Mouse (Mus musculus): ENCODE measurements around the gene Muc4. TPM values are rescaled to one million over a fixed set of nuclear protein-coding genes. Genes with fewer than 3 reads are reported as not detected.

Muc4 gene
- 0.21 and 0.51 TPM in 2 replicates for polyA plus RNA-seq (2015; fragmentation: Nextera tagmentation; extraction: Ambion mirVana)

- Histone ChIP-seq H3K4me2 (ENCODE audit: low read depth, low read length) (no peak within 1 kb of the TSS), H3K4me1 (ENCODE audit: control insufficient read depth, insufficient read depth, low read length) (no peaks in the 10 kb centered on the region), H3K9me3 (replicated peaks; ENCODE audit: control insufficient read depth, low read length) (0 out of 2 replicates have a peak, but pooled peaks cover 2% of the 10 kb centered on the region), H3K36me3 (ENCODE audit: control insufficient read depth, insufficient read depth) (no peaks in the 10 kb centered on the region), H3K9ac (ENCODE audit: low read length) (no peak within 1 kb of the TSS), H3K27ac (ENCODE audit: low read length) (no peak within 1 kb of the TSS), H3K27me3 (ENCODE audit: control insufficient read depth, insufficient read depth, low read length) (no peaks in the 10 kb centered on the region), H3K4me3 (ENCODE audit: low read length) (no peak within 1 kb of the TSS)
- ATAC-seq (replicated peaks; ENCODE audit: extremely low read depth, insufficient read depth, low FRiP score), result no peak
- 86% methylated on average over 2 of the region's 2 CpGs for WGBS
Observed at GRCm38 (mm10) chr16:32735586-32735985, at the start of gene Muc4. Gene Muc4 (plus strand): TSS chr16:32735886.

GRCm38 (mm10) chr16:32685998-32686397 lies 49.7 kb upstream of the Muc4 start:
- no peaks in the 10 kb centered on the region for H3K27me3 ChIP-seq (ENCODE audit: control insufficient read depth, insufficient read depth, low read length)
- H3K4me3 ChIP-seq (ENCODE audit: low read length), result no peak overlapping the region
- WGBS, result 60% methylated on average over 5 of the region's 5 CpGs
- H3K4me2 ChIP-seq (ENCODE audit: low read depth, low read length), result no peak overlapping the region
- no peak for ATAC-seq (replicated peaks; ENCODE audit: extremely low read depth, insufficient read depth, low FRiP score)
- H3K9me3 ChIP-seq (replicated peaks; ENCODE audit: control insufficient read depth, low read length), result no peaks in the 10 kb centered on the region
- no peak overlapping the region for H3K27ac ChIP-seq (ENCODE audit: low read length)
- no peak overlapping the region for H3K9ac ChIP-seq (ENCODE audit: low read length)
- H3K4me1 ChIP-seq (ENCODE audit: control insufficient read depth, insufficient read depth, low read length), result peaks cover 3% of the 10 kb centered on the region; the same call in 1 of the 2 replicates
- H3K36me3 ChIP-seq (ENCODE audit: control insufficient read depth, insufficient read depth), result 0 out of 2 replicates have a peak, but pooled peaks cover 2% of the 10 kb centered on the region

DNA sequence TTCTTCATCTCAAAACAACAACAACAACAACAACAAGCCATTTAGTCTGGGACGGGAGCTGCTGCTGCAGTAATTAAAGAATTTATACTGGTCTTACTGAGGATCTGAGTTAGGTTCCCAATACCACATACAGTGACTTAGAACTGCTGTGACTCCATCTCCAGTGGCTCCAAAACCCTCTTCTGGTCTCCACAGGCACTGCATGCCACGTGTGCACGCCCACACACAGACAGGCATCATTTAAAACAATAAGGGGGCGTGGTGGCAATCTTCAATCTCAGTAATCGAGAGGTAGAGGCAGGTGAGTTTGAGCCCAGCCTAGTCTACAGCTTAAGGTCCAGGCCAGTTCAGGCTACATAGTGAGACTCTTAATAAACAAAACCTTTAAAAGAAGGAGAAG lies 48.5 kb upstream of the Muc4 start:
- Histone ChIP-seq H3K27ac (ENCODE audit: low read length) (no peak overlapping the region), H3K4me1 (ENCODE audit: control insufficient read depth, insufficient read depth, low read length) (peaks cover 3% of the 10 kb centered on the region; the same call in 1 of the 2 replicates), H3K27me3 (ENCODE audit: control insufficient read depth, insufficient read depth, low read length) (no peaks in the 10 kb centered on the region), H3K4me3 (ENCODE audit: low read length) (no peak overlapping the region), H3K36me3 (ENCODE audit: control insufficient read depth, insufficient read depth) (no peaks in the 10 kb centered on the region), H3K9me3 (replicated peaks; ENCODE audit: control insufficient read depth, low read length) (no peaks in the 10 kb centered on the region), H3K4me2 (ENCODE audit: low read depth, low read length) (no peak overlapping the region), H3K9ac (ENCODE audit: low read length) (no peak overlapping the region)
- 75% methylated on average over 5 of the region's 5 CpGs for WGBS
- no peak for ATAC-seq (replicated peaks; ENCODE audit: extremely low read depth, insufficient read depth, low FRiP score)

DNA sequence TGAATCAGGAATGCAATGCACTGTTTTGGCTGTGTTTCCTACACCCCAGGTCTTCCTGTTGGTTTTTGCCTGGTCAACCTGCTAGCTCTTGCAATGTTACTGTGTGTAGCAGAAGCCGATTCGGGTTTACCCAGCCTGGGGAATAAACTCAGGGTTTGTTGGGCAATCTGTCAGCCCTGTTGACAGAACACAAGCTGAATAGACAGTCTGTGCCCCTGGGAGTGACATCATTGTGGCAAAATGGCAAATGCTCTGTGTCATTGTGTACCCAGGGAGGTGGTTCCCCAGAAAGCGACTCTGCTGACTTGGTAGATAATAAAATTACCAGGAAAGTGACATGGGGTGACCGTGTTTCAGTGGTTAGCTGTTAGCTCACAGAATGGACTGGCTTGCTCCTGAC lies 46.9 kb upstream of the Muc4 start:
- Histone ChIP-seq H3K4me1 (ENCODE audit: control insufficient read depth, insufficient read depth, low read length) (peaks cover 3% of the 10 kb centered on the region; the same call in 1 of the 2 replicates), H3K36me3 (ENCODE audit: control insufficient read depth, insufficient read depth) (no peaks in the 10 kb centered on the region), H3K9ac (ENCODE audit: low read length) (no peak overlapping the region), H3K9me3 (replicated peaks; ENCODE audit: control insufficient read depth, low read length) (no peaks in the 10 kb centered on the region), H3K27me3 (ENCODE audit: control insufficient read depth, insufficient read depth, low read length) (no peaks in the 10 kb centered on the region), H3K4me2 (ENCODE audit: low read depth, low read length) (no peak overlapping the region), H3K27ac (ENCODE audit: low read length) (no peak overlapping the region), H3K4me3 (ENCODE audit: low read length) (no peak overlapping the region)
- WGBS, result 55% methylated on average over 4 of the region's 4 CpGs
- ATAC-seq (replicated peaks; ENCODE audit: extremely low read depth, insufficient read depth, low FRiP score), result no peak

- WGBS, result 6% methylated on average over 9 of the region's 9 CpGs
- Histone ChIP-seq H3K27me3 (ENCODE audit: control insufficient read depth, insufficient read depth, low read length) (no peaks in the 10 kb centered on the region), H3K9ac (ENCODE audit: low read length) (peak overlapping the region; percentile 41), H3K9me3 (replicated peaks; ENCODE audit: control insufficient read depth, low read length) (no peaks in the 10 kb centered on the region), H3K4me3 (ENCODE audit: low read length) (no peak overlapping the region), H3K4me2 (ENCODE audit: low read depth, low read length) (no peak overlapping the region; the same call in 1 of the 2 replicates), H3K4me1 (ENCODE audit: control insufficient read depth, insufficient read depth, low read length) (peaks cover 3% of the 10 kb centered on the region; the same call in 1 of the 2 replicates), H3K36me3 (ENCODE audit: control insufficient read depth, insufficient read depth) (no peaks in the 10 kb centered on the region), H3K27ac (ENCODE audit: low read length) (no peak overlapping the region)
- ATAC-seq (replicated peaks; ENCODE audit: extremely low read depth, insufficient read depth, low FRiP score), result no peak; the same call in 1 of the 2 replicates
Observed at GRCm38 (mm10) chr16:32689501-32689900, 46.2 kb upstream of the Muc4 start.

DNA sequence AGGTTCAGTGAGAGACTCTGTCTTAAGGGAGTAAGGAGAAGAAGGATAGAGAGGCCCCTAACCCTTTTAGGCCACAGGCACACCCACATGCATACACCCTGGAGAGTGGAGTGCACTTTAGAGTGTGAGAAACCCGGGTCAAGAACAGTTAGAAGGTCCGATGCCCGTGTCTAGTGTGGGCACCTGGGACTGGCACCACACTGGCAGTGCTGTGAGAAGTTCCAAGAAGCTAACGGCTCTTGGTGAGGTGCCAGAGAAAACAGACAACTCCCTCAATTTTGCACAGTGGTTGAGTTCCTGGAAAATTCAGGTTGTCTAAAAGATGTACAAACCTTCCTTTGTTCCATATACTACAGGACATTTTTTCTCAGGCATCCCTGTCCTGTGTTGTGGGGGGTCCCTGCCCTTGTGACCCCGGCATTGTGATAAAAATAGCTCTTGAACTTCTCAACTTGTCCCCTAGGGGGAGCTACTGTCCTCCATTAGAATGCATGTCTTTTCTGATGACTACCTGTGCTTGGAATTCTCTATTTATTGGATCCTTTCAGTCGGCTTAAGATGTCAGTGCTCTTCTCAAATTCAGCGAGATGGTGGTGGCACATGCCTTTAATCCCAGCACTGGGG lies 38.7 kb upstream of the Muc4 start:
- Histone ChIP-seq H3K9ac (ENCODE audit: low read length) (no peak overlapping the region), H3K36me3 (ENCODE audit: control insufficient read depth, insufficient read depth) (no peaks in the 10 kb centered on the region), H3K4me2 (ENCODE audit: low read depth, low read length) (no peak overlapping the region), H3K9me3 (replicated peaks; ENCODE audit: control insufficient read depth, low read length) (no peaks in the 10 kb centered on the region), H3K4me3 (ENCODE audit: low read length) (no peak overlapping the region), H3K4me1 (ENCODE audit: control insufficient read depth, insufficient read depth, low read length) (peaks cover 9% of the 10 kb centered on the region), H3K27ac (ENCODE audit: low read length) (no peak overlapping the region), H3K27me3 (ENCODE audit: control insufficient read depth, insufficient read depth, low read length) (no peaks in the 10 kb centered on the region)
- no peak for ATAC-seq (replicated peaks; ENCODE audit: extremely low read depth, insufficient read depth, low FRiP score)
- 32% methylated on average over 7 of the region's 7 CpGs for WGBS

GRCm38 (mm10) chr16:32697665-32698446 lies 37.8 kb upstream of the Muc4 start:
- Histone ChIP-seq H3K4me3 (ENCODE audit: low read length) (no peak overlapping the region), H3K36me3 (ENCODE audit: control insufficient read depth, insufficient read depth) (no peaks in the 10 kb centered on the region), H3K4me2 (ENCODE audit: low read depth, low read length) (no peak overlapping the region), H3K4me1 (ENCODE audit: control insufficient read depth, insufficient read depth, low read length) (peaks cover 9% of the 10 kb centered on the region), H3K9ac (ENCODE audit: low read length) (no peak overlapping the region), H3K27ac (ENCODE audit: low read length) (no peak overlapping the region), H3K27me3 (ENCODE audit: control insufficient read depth, insufficient read depth, low read length) (no peaks in the 10 kb centered on the region), H3K9me3 (replicated peaks; ENCODE audit: control insufficient read depth, low read length) (no peaks in the 10 kb centered on the region)
- no peak for ATAC-seq (replicated peaks; ENCODE audit: extremely low read depth, insufficient read depth, low FRiP score)
- WGBS, result 90% methylated on average over 22 of the region's 22 CpGs

DNA sequence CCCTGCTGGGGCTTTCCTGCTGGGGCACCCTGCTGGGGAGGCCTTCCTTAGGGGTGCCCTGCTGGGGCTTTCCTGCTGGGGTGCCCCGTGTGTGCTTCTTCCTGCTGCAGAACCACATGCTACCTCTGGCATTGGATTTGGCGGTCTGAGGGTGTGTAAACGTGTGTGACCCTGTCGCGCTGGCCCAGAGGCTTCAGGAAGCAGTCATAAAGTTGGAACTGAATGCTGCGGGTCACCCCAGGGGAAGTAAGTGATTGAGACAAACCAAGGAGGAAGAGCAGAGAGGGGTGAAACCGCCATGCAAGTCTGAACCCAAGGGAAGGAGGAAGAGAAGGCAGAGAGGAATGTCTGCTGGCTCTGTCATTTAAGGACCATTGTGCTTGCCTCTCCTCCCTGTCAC lies 37.1 kb upstream of the Muc4 start:
- Histone ChIP-seq H3K4me1 (ENCODE audit: control insufficient read depth, insufficient read depth, low read length) (peaks cover 11% of the 10 kb centered on the region), H3K27me3 (ENCODE audit: control insufficient read depth, insufficient read depth, low read length) (no peaks in the 10 kb centered on the region), H3K36me3 (ENCODE audit: control insufficient read depth, insufficient read depth) (no peaks in the 10 kb centered on the region), H3K4me3 (ENCODE audit: low read length) (no peak overlapping the region), H3K9ac (ENCODE audit: low read length) (no peak overlapping the region), H3K9me3 (replicated peaks; ENCODE audit: control insufficient read depth, low read length) (no peaks in the 10 kb centered on the region), H3K4me2 (ENCODE audit: low read depth, low read length) (no peak overlapping the region), H3K27ac (ENCODE audit: low read length) (no peak overlapping the region)
- WGBS, result 42% methylated on average over 7 of the region's 7 CpGs
- no peak for ATAC-seq (replicated peaks; ENCODE audit: extremely low read depth, insufficient read depth, low FRiP score)

DNA sequence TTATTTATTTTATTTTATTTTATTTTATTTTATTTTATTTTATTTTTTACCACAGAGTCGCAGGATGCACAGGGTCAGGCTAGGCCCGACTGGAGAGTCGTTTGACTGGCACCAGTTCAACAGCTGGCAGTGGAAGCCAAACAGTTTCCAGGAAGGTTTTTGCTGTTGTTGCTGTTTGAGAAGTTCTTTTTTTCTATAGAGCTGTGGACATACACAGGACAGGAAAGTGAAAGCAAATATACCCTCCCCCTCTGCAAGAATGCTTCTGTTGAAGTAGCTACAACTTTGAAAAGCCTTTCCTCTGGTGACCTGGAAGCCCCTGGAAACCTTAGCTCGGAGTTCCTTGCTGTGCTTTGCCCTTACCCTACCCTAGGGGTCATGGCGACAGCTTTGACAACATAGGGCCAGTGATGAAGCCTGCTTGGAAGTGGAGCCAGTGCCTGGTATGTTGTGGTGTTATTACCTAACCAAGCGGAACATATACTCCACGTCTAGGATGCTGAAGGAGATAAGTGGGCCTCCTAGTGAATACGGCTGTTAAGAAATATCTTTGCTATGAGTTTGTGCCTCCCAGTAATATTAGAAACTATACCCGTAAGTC lies 32.3 kb upstream of the Muc4 start:
- H3K9ac ChIP-seq (ENCODE audit: low read length), result no peak overlapping the region
- no peak overlapping the region for H3K4me2 ChIP-seq (ENCODE audit: low read depth, low read length)
- H3K4me3 ChIP-seq (ENCODE audit: low read length), result no peak overlapping the region
- peaks cover 9% of the 10 kb centered on the region; the same call in 1 of the 2 replicates for H3K4me1 ChIP-seq (ENCODE audit: control insufficient read depth, insufficient read depth, low read length)
- H3K27me3 ChIP-seq (ENCODE audit: control insufficient read depth, insufficient read depth, low read length), result no peaks in the 10 kb centered on the region
- peaks cover 4% of the 10 kb centered on the region for H3K9me3 ChIP-seq (replicated peaks; ENCODE audit: control insufficient read depth, low read length)
- H3K27ac ChIP-seq (ENCODE audit: low read length), result no peak overlapping the region
- WGBS, result 59% methylated on average over 9 of the region's 9 CpGs
- peak; percentile 28; the same call in 1 of the 2 replicates for ATAC-seq (replicated peaks; ENCODE audit: extremely low read depth, insufficient read depth, low FRiP score)
- H3K36me3 ChIP-seq (ENCODE audit: control insufficient read depth, insufficient read depth), result no peaks in the 10 kb centered on the region

Data from heart, embryonic 16.5 days (tissue).